Mouse (Mus musculus) ES-E14 (cell line): ENCODE results near the gene Zfr.

ENCODE experiments used
- MAFK ChIP-seq: IDR thresholded peaks from 2 replicates; pipeline ENCODE4 v1.6.1; 2014; ENCODE audit warnings: mild to moderate bottlenecking, low read depth, low read length, inconsistent platforms; ENCODE audit not compliant: insufficient read depth
- ZC3H11A ChIP-seq: IDR thresholded peaks from 2 replicates; pipeline ENCODE4 v1.6.1; 2012; ENCODE audit warnings: low read depth, mild to moderate bottlenecking, inconsistent platforms, low read length, borderline replicate concordance
- ZNF384 ChIP-seq: IDR thresholded peaks from 2 replicates; pipeline ENCODE4 v1.6.1; 2012; ENCODE audit warnings: low read depth, low read length, inconsistent platforms

GRCm38 (mm10) chr15:12118432-12119128 is 949 bp downstream of the Zfr start:
- no peak for TF ChIP-seq ZC3H11A
- no peak for TF ChIP-seq MAFK
- TF ChIP-seq ZNF384, result no peak
